Mouse (Mus musculus) heart, embryonic 10.5 days (tissue): ENCODE results near the gene Stox2. TPM values are rescaled to one million over a fixed set of nuclear protein-coding genes. Genes with fewer than 3 reads are reported as not detected.
"Not testable (repeated sequence)": the region's sequence is repeated elsewhere in the genome, so short reads cannot be mapped to it uniquely, and the experiment has no call there.

Source experiments
- DNase-seq: peaks from one replicate; pipeline ENCODE4 v3.0.0-alpha.2; 2017; ENCODE audit warnings: low spot score
- H3K27ac ChIP-seq: fragments of 300-500 bp; sonication (generic); 2 replicates; pipeline ENCODE4 v1.5.1; 2016; ENCODE audit warnings: mild to moderate bottlenecking
- H3K27me3 ChIP-seq: fragments of 300-500 bp; sonication (generic); 2 replicates; pipeline ENCODE4 v1.6.1; 2016; ENCODE audit warnings: mild to moderate bottlenecking; ENCODE audit not compliant: poor library complexity, insufficient read depth, severe bottlenecking
- H3K36me3 ChIP-seq: fragments of 300-500 bp; sonication (generic); 2 replicates; pipeline ENCODE4 v1.6.1; 2016; ENCODE audit warnings: mild to moderate bottlenecking, moderate library complexity
- H3K4me1 ChIP-seq: fragments of 300-500 bp; sonication (generic); 2 replicates; pipeline ENCODE4 v1.6.1; 2016; ENCODE audit warnings: mild to moderate bottlenecking
- H3K4me3 ChIP-seq: fragments of 300-500 bp; sonication (generic); 2 replicates; pipeline ENCODE4 v1.5.1; 2016; ENCODE audit warnings: mild to moderate bottlenecking, moderate library complexity
- H3K9me3 ChIP-seq: fragments of 300-500 bp; sonication (generic); 2 replicates; pipeline ENCODE4 v1.6.1; 2016; ENCODE audit warnings: mild to moderate bottlenecking, moderate library complexity
- WGBS: fragments of 180-500 bp; shearing (Covaris S2); methylation state at CpG from one replicate; pipeline ENCODE4 v1.1.7; 2016; 5-methylcytosine and 5-hydroxymethylcytosine counted together
- polyA plus RNA-seq: library from polyadenylated mRNA; unstranded; fragments of >200 nt; fragmentation: Nextera tagmentation; extraction: Ambion mirVana; gene quantifications from 2 replicates; pipeline ENCODE4 v1.2.1, GENCODE M21; 2016

Gene Stox2
- 7.5 and 9.2 TPM in 2 replicates for polyA plus RNA-seq

DNA sequence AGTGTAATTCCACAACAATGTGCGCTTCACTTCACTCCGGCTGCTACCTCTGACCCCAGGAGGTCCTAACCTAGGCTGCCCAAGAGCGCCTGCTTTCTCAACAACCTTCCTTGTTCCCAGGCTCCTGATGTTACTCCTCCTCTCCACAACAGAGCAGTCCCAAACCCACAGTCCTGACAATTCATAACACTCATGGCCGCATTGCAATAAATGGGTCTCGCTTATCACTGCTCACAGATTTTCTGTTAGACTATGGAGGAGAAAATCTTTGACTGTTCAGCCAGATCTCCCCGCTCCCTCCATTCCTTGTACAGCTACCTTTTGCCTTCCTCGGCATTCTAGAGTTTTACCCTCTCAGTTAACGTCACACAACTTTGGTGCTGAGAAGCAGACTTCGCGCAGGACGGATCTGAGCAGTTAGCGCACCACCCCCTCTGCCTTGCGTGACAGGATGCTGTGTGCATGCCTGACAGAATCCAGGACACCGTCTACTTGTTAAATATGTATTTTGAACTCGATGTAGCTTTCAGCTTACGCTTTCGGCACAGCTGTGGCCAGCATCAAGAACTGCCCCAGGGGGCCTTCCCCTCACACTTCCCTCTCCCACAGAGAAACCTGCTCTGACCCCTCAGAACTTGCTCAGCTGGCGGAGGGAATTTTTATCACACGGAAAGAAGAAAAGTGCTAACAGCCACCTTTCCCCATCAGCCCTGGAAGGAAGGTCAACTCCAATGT, at the start of gene Stox2:
Gene Stox2 (minus strand): TSS at position 51 of the 735 bp plus-strand sequence.
- no peak within 1 kb of the TSS for H3K27ac ChIP-seq
- WGBS, result 81% methylated on average over 19 of the region's 19 CpGs
- H3K4me3 ChIP-seq, result no peak within 1 kb of the TSS
- no peaks in the 10 kb centered on the region for H3K4me1 ChIP-seq
- no peaks in the 10 kb centered on the region for H3K9me3 ChIP-seq
- H3K27me3 ChIP-seq, result no peaks in the 10 kb centered on the region
- H3K36me3 ChIP-seq, result no peaks in the 10 kb centered on the region
- no peak for DNase-seq

DNA sequence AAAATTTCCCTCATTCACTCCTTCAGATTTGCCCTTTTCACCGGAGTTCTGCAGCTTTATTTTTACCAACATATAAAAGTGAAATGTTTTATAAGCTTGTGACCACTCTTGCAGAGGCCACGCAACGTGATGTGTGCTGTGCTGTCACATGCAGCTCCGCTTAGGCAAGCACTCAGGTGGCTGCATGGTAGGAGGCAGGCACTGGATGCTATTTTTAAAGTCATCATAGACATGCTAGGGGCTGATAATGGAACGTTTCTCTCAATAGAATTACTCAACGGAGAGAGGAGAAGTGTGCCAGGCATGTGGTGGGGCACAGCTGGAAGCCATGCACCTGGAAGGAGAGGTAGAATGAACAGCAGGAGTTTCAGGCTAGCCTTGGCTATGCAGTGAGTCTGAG, 49.3 kb upstream of the Stox2 start:
- Histone ChIP-seq H3K27ac (no peak overlapping the region), H3K9me3 (no peaks in the 10 kb centered on the region), H3K36me3 (peaks cover 90% of the 10 kb centered on the region), H3K4me1 (no peaks in the 10 kb centered on the region), H3K4me3 (no peak overlapping the region), H3K27me3 (no peaks in the 10 kb centered on the region)
- WGBS, result 74% methylated on average over 6 of the region's 6 CpGs
- peak; percentile 42 for DNase-seq

DNA sequence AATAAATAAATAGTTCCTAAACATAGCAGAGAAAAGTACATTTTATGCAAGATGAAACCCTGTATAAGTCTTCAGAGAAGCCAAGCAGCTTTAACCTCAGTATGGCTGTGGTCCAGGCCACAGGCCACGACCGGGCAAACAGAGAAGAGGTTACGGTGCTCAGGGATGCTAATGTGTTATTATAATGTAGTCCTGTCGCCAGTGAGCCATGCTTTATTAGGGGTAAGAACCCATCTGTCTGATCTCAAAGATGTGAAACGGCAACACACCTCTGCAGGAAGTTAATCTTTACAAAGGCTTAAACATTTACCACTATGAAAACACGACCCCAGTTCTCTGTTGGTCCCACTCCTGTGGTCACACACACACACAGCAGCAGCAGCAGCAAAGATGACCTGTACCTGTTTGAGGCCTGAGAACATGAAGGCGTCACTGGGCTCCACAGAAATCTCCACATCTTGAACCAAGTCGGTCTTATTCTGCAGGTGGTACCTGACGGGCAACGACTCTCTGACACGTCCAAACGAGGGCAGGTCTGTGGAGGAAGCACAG, 48.5 kb upstream of the Stox2 start:
- Histone ChIP-seq H3K4me1 (no peaks in the 10 kb centered on the region), H3K27me3 (no peaks in the 10 kb centered on the region), H3K9me3 (no peaks in the 10 kb centered on the region), H3K36me3 (peaks cover 86% of the 10 kb centered on the region), H3K27ac (no peak overlapping the region), H3K4me3 (no peak overlapping the region)
- DNase-seq, result peak; percentile 36
- 89% methylated on average over 12 of the region's 12 CpGs for WGBS

DNA sequence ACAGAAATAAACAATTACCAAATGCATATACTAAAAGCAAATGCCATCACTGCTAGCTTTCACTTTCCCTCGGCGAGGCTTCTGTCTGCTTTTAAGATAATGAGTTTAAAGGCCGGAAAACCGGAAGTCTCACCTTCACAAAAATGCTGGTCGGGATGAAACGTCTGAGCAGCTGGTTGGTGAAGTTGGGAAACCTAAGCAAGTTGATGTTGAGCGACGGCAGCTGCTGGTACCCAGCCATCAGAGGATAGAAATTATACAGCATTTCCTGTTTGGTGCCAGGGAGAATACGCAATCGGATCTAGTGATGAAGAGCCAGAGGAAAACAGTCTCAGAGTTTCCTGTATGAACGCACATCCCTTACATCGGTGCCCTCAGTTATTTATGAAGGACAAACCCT, 46.9 kb upstream of the Stox2 start:
- Histone ChIP-seq H3K9me3 (no peaks in the 10 kb centered on the region), H3K27me3 (no peaks in the 10 kb centered on the region), H3K4me3 (no peak overlapping the region), H3K36me3 (peaks cover 78% of the 10 kb centered on the region), H3K4me1 (no peaks in the 10 kb centered on the region), H3K27ac (no peak overlapping the region)
- WGBS, result 89% methylated on average over 12 of the region's 12 CpGs
- DNase-seq, result no peak

DNA sequence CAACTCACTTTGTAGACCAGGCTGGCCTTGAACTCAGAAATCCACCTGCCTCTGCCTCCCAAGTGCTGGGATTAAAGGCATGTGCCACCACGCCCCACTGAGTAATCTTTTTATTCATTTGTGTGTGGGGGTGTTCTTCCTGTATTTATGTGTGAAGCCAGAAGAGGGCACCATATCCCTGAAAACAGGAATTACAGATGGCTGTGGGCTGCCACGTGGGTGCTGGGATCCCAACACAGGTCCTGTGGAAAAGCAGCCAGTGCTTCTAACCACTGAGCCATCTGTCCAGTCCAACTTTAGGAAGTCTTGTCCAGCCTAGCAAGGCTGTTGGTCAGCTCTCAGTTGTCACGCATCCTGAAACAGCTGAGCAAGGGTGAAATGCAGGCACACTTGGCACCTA, 41.1 kb upstream of the Stox2 start:
- no peak for DNase-seq
- peaks cover 37% of the 10 kb centered on the region for H3K36me3 ChIP-seq
- no peaks in the 10 kb centered on the region for H3K27me3 ChIP-seq
- no peaks in the 10 kb centered on the region for H3K4me1 ChIP-seq
- WGBS, result 90% methylated on average over 3 of the region's 3 CpGs
- no peak overlapping the region for H3K27ac ChIP-seq
- H3K4me3 ChIP-seq, result no peak overlapping the region
- H3K9me3 ChIP-seq, result peaks cover 4% of the 10 kb centered on the region; the same call in 1 of the 2 replicates

DNA sequence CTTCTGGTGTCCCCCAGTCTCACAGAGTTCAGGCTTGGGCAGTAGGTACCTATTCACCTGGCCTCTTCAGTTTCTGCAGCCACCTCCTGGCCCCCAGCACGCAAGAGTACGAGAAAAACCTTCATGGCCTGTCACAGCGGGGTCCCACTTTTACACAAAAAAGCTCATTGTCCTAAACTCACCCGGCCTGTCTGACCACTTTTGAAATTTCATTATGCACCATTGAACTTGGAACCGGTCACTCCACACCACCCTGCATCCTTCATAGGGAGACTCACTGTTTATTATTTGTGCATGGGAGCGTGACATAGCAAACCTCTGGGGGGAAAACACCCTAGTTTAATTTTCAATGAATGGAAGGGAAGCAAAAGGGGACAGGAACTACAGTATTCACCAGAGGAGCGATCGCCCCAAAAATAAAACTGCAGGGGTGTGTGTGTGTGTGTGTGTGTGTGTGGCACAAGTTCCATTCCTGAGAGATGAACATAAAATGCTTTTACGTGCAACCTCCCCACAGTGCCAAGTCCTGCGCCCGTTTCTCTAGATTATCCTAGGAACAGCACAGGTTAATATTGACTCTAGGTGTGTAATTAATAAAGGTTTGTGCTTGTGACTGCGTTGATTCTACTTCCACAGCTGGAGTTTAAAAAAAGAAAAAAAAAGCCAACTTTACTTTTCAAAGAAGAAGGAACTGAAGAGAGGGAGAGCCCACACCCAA, 36.4 kb upstream of the Stox2 start:
- no peaks in the 10 kb centered on the region for H3K4me1 ChIP-seq
- no peak for DNase-seq
- no peaks in the 10 kb centered on the region for H3K27me3 ChIP-seq
- peaks cover 3% of the 10 kb centered on the region for H3K9me3 ChIP-seq
- H3K27ac ChIP-seq, result no peak overlapping the region
- WGBS, result 79% methylated on average over 12 of the region's 12 CpGs
- H3K4me3 ChIP-seq, result no peak overlapping the region
- H3K36me3 ChIP-seq, result peaks cover 4% of the 10 kb centered on the region

DNA sequence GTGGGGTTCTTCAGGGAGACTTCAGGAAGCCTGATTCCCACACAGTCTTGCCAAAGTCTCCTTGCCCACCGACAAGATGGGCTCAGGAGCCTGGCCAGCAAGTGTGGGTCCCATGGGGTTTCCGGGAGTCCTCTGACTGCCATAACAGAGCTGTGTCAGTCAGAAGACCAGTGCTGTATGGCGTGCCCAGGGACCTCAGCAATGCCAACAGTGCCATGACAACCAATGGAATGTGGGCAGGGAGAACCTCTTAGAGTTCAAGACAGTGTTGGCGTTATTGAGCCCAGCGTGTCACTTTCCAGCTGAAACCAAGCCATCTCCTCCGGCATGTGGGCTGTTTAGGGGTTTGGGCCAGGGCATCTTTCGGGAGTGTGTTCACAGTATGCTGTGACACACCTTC, 33.9 kb upstream of the Stox2 start:
- Histone ChIP-seq H3K4me3 (no peak overlapping the region), H3K27me3 (no peaks in the 10 kb centered on the region)
- 94% methylated on average over 7 of the region's 7 CpGs for WGBS

DNA sequence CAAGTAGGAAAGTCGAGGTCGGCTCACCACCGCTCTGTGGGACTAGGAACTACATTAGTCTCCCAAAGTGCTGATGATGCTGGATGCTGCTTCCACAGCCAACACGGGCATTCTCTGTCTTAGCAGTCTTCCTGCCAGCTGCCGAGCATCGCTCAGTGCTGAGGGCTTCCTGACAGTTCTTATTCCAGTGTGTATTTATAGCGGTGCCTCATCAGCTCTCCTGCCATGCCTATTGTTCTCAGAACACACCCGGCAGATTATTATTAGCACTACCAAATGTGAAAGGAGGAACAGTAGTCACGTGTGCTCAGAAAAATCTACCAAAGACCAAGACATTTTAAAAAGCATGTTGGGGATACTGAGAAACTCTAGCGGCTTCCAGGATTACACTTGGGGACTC, 15.5 kb upstream of the Stox2 start:
- H3K36me3 ChIP-seq, result no peaks in the 10 kb centered on the region
- H3K27me3 ChIP-seq, result no peaks in the 10 kb centered on the region
- H3K9me3 ChIP-seq, result no peaks in the 10 kb centered on the region
- no peak overlapping the region for H3K4me3 ChIP-seq
- 0 out of 2 replicates have a peak overlapping the region, but pooled peaks have one; percentile 22 for H3K27ac ChIP-seq
- no peak for DNase-seq
- 65% methylated on average over 10 of the region's 10 CpGs for WGBS
- H3K4me1 ChIP-seq, result no peaks in the 10 kb centered on the region

More for the DNA sequence above, 33.9 kb upstream of the Stox2 start:
- no peak for DNase-seq
- no peak overlapping the region for H3K27ac ChIP-seq
- H3K4me1 ChIP-seq, result no peaks in the 10 kb centered on the region
- H3K36me3 ChIP-seq, result no peaks in the 10 kb centered on the region
- no peaks in the 10 kb centered on the region; the same call in 1 of the 2 replicates for H3K9me3 ChIP-seq

DNA sequence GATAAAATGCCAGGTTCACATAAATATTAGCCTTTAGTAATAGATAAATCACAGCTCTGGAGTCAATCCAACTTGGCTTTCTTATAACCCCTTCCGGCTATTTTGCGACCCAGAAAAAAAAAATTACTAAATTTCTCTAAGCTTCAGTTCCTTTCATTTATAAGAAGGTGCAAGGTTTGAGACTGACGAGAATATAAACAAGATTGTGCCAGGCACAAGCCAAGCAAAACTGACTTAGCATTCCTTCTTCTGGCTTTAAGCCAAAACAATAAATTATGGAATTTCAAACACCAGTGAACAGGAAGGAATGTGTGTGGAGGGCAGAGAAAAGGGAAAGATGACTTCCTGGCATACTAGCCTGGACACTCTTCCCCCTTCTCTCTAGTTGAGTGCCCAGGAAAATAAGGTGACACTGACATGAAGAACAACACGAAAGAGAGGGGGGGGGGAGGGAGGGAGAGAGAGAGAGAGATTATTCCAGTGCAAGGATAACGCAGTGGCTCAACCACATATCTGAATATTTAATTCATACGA, 13.1 kb upstream of the Stox2 start:
- Histone ChIP-seq H3K4me1 (no peaks in the 10 kb centered on the region), H3K36me3 (no peaks in the 10 kb centered on the region), H3K27ac (no peak overlapping the region), H3K9me3 (no peaks in the 10 kb centered on the region), H3K4me3 (no peak overlapping the region), H3K27me3 (no peaks in the 10 kb centered on the region)
- 87% methylated on average over 6 of the region's 6 CpGs for WGBS
- no peak for DNase-seq

DNA sequence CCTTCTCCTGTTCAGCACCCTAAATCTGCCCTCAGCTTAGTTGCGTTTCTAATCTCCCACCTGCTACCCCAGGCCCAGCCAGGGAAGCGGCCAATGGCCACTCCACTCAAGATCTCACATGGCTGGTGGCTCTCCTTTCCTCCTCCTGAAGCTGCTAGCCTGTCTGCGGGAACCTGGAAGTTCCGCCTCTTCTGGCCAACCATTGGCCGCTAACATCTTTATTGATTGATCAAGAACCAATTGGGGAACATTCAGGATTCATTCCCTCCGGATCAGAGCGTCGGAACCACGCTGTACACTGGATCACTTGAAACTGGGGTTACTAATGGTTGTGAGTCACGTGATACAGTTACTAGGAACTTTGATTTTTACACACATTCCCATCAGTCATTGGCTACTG, 12.4 kb upstream of the Stox2 start:
- Histone ChIP-seq H3K27me3 (no peaks in the 10 kb centered on the region), H3K9me3 (no peaks in the 10 kb centered on the region), H3K27ac (no peak overlapping the region), H3K4me3 (no peak overlapping the region), H3K36me3 (no peaks in the 10 kb centered on the region), H3K4me1 (no peaks in the 10 kb centered on the region)
- WGBS, result 88% methylated on average over 10 of the region's 10 CpGs
- no peak for DNase-seq

DNA sequence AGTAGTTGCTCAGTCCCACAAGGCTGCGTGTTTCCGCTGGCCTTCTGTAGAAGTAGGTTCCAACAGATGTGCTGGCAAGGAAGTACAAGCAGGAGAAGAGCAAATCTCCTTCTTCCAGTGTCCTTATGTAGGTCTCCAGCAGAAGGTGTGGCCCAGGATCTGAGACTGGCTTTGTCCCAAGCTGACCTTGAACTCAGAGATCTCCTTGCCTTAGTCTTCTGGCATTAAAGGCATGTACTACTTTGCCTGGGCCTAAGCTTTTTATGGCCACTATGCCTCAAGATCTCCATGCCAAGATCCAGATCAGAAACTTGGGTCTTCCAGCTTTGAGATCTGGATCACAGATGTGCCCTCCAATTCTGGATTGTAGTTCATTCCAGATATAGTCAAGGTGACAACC, 3.0 kb upstream of the Stox2 start:
- not testable (repeated sequence) for H3K4me1 ChIP-seq, DNase-seq, H3K9me3 ChIP-seq, H3K4me3 ChIP-seq, H3K27me3 ChIP-seq, H3K27ac ChIP-seq, H3K36me3 ChIP-seq
- WGBS, result 92% methylated on average over 2 of the region's 2 CpGs

DNA sequence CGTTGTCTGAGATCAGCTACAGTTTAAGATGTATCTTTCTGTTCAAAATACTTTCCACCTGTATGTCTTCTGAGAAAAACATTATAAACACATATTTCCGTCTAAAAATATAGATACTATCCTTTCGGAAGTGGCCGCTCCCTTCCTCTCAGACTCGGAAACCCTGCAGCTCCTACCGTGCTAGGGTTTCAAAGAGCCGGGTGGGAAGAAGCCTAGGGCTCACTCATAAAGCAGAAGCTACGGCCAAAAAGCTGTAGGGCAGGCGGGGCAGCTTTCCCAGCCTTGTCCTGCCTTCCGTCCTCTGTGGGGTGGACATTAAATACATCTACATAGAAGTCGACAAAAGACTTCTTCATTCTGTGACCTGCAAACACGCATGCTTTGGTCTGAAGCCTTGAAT, 6.9 kb downstream of the Stox2 start:
- WGBS, result 72% methylated on average over 12 of the region's 12 CpGs
- no peaks in the 10 kb centered on the region for H3K4me1 ChIP-seq
- no peaks in the 10 kb centered on the region for H3K27me3 ChIP-seq
- DNase-seq, result no peak
- H3K4me3 ChIP-seq, result no peak overlapping the region
- H3K9me3 ChIP-seq, result no peaks in the 10 kb centered on the region
- H3K27ac ChIP-seq, result no peak overlapping the region
- no peaks in the 10 kb centered on the region for H3K36me3 ChIP-seq

DNA sequence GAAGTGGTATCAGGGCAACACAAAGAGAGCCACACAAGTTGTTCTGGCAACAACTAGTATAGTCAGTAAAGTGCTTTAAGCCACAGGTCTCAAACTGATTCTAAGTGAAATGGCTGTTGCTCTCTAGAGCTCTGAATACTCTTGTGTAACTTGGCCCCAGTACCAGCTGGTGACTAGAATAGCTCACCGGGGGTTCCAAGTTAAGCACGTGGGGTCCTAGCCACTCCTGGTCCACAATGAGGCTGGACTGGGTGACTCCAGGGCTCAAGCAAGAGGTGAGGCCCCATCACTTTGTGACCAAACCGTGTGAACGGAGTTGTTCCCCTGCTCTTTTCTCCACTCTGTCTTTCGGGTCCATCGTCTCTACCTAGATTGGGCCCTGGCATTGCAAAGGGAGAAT, 8.2 kb downstream of the Stox2 start:
- Histone ChIP-seq H3K4me1 (no peaks in the 10 kb centered on the region), H3K4me3 (no peak overlapping the region), H3K36me3 (no peaks in the 10 kb centered on the region), H3K27me3 (no peaks in the 10 kb centered on the region), H3K27ac (no peak overlapping the region), H3K9me3 (no peaks in the 10 kb centered on the region)
- no peak for DNase-seq
- 79% methylated on average over 6 of the region's 6 CpGs for WGBS
